Mouse (Mus musculus) hindbrain, embryonic 10.5 days (tissue): ENCODE data around the gene Smtnl1. TPM values are rescaled to one million over a fixed set of nuclear protein-coding genes. Genes with fewer than 3 reads are reported as not detected.

Experiments used
- DNase-seq: peaks from one replicate; pipeline ENCODE4 v3.0.0-alpha.2; 2017; ENCODE audit warnings: low spot score
- H3K27ac ChIP-seq: fragments of 300-500 bp; sonication (generic); 2 replicates; pipeline ENCODE4 v1.5.1; 2016; ENCODE audit warnings: mild to moderate bottlenecking, moderate library complexity
- H3K27me3 ChIP-seq: fragments of 300-500 bp; sonication (generic); 2 replicates; pipeline ENCODE4 v1.6.1; 2016; ENCODE audit warnings: mild to moderate bottlenecking; ENCODE audit not compliant: poor library complexity, insufficient read depth, severe bottlenecking
- H3K36me3 ChIP-seq: fragments of 300-500 bp; sonication (generic); 2 replicates; pipeline ENCODE4 v1.6.1; 2016; ENCODE audit warnings: mild to moderate bottlenecking, moderate library complexity
- H3K4me1 ChIP-seq: fragments of 300-500 bp; sonication (generic); replicated peaks from 2 replicates; pipeline ENCODE4 v1.6.1; 2016; ENCODE audit warnings: mild to moderate bottlenecking
- H3K4me3 ChIP-seq: fragments of 300-500 bp; sonication (generic); 2 replicates; pipeline ENCODE4 v1.5.1; 2016; ENCODE audit warnings: mild to moderate bottlenecking, moderate library complexity
- H3K9me3 ChIP-seq: fragments of 300-500 bp; sonication (generic); 2 replicates; pipeline ENCODE4 v1.6.1; 2016; ENCODE audit warnings: mild to moderate bottlenecking, moderate library complexity
- WGBS: fragments of 180-500 bp; shearing (Covaris S2); methylation state at CpG from one replicate; pipeline ENCODE4 v1.1.7; 2016; 5-methylcytosine and 5-hydroxymethylcytosine counted together
- polyA plus RNA-seq: library from polyadenylated mRNA; unstranded; fragments of >200 nt; fragmentation: Nextera tagmentation; extraction: Ambion mirVana; gene quantifications from 2 replicates; pipeline ENCODE4 v1.2.1, GENCODE M21; 2016

The Smtnl1 gene
- polyA plus RNA-seq, 1 experiment from 2014 or later: 0.14 TPM

DNA sequence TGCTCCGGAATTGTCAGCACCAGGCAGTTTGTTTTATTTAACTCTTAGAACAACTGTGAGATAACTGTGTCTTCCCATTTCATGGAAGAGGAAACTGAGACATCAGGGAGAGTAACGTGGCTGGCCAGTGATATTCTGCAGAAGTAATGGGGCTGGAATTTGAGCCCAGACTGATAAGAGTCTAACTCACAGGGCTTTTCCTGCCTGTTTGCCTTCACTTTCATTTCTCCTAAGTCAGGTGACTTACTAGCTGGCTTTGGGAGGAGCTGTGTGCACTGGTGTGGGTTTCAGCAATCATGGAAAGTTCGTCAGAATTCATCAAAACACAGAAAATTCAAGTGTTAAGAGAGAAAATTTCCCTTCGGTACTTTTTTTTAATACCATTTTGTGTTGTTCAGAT lies 22.1 kb downstream of the Smtnl1 start:
- Histone ChIP-seq H3K36me3 (0 out of 2 replicates have a peak, but pooled peaks cover 6% of the 10 kb centered on the region), H3K9me3 (peaks cover 6% of the 10 kb centered on the region; the same call in 1 of the 2 replicates), H3K4me1 (peaks cover 16% of the 10 kb centered on the region), H3K27ac (0 out of 2 replicates have a peak overlapping the region, but pooled peaks have one; percentile 16), H3K4me3 (no peak overlapping the region), H3K27me3 (no peaks in the 10 kb centered on the region)
- 84% methylated on average over 4 of the region's 4 CpGs for WGBS
- no peak for DNase-seq

DNA sequence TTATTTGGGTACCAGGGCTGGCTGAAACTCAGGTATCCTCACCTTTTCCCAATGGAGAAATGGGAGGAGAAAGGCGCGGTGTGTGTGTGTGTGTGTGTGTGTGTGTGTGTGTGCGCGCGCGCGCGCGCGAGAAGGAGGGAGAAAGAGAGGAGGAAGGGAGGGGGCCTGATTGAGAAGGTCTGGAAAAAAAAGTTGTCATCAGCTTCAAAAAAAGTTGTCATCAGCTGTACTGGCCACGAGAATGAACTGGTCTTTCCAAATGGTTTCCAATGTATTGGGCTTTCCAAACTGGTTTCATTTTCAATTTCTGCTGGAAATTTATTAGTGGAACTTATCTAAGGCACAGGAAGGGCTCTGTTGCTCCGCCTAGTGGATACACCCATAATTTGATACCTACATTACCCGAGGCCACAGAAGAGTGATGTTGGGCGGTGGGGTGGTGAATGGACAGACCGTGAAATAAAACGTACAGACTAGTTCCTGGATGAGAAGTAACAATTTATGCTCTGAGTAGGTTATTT lies 23.4 kb downstream of the Smtnl1 start:
- Histone ChIP-seq H3K36me3 (no peaks in the 10 kb centered on the region), H3K27me3 (no peaks in the 10 kb centered on the region), H3K9me3 (peaks cover 18% of the 10 kb centered on the region), H3K4me3 (peak overlapping the region; percentile 74), H3K27ac (peak overlapping the region; percentile 86), H3K4me1 (peaks cover 16% of the 10 kb centered on the region)
- peak; percentile 59 for DNase-seq
- under 1% methylated on average over 16 of the region's 16 CpGs for WGBS

DNA sequence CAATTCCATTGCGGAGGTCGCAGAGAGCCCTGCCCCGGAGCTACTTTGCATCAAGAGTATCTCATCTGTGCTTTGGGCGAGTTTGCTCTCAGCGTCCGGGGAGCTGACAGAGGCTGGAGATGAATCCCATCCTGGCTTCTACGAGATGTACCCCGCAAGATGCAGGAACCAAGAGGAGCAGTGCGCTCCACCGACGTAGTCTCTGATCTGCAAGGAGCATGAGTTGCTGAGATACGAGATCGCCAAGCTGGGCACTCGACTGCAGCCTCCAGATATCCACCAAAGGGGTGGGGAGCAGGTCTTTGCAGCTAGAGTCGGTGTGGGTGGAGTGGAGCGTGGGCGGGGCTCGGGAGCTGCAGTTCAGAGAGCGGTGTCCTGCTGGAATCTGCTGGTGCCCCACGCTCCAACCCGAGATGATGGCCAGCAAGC lies 23.9 kb downstream of the Smtnl1 start, which contains the start of gene Ube2l6:
Gene Ube2l6, plus strand, starts transcription at position 336 of the 429 bp plus-strand sequence.
- H3K27ac ChIP-seq: peak within 1 kb of the TSS; percentile 86
- under 1% methylated on average over 21 of the region's 21 CpGs for WGBS
- DNase-seq: peak; percentile 77
- peak within 1 kb of the TSS; percentile 74 for H3K4me3 ChIP-seq
- no peaks in the 10 kb centered on the region for H3K27me3 ChIP-seq
- peaks cover 16% of the 10 kb centered on the region for H3K4me1 ChIP-seq
- peaks cover 18% of the 10 kb centered on the region for H3K9me3 ChIP-seq
- H3K36me3 ChIP-seq: no peaks in the 10 kb centered on the region

DNA sequence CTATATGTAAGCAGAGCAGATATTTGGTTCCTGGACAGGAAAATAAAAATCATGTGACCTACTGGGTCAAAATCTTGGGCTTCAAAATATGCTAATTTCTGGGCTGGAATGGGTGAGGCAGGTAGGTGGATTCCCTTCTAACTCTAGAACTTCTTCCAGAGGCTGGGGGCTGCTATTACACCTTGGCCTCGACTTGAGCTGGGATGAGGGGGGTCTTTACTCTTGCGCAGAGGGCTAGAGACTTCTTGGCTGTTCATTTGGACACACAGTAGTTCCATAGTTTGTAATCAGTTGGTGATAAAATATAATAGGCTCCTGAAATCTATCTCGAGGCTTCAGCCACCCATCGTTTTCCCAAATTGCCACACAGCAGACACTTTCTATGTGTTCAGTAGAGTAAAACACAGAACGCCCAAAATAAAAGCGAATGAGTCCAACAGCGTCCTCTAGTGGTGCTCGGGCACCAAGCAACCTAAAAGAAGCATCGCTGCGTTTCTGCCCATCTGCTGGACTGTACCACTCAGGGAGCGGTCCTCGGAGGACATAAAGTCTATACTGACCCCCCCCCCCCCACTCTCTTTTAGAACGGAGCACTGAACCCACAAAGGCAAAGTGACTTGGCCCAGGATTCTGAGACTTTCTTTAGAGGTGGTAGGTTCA lies 24.5 kb downstream of the Smtnl1 start:
- 11% methylated on average over 13 of the region's 13 CpGs for WGBS
- Histone ChIP-seq H3K9me3 (peaks cover 18% of the 10 kb centered on the region), H3K36me3 (no peaks in the 10 kb centered on the region), H3K27ac (peak overlapping the region; percentile 86), H3K4me1 (peaks cover 16% of the 10 kb centered on the region), H3K4me3 (peak overlapping the region; percentile 74), H3K27me3 (no peaks in the 10 kb centered on the region)
- peak; percentile 90 for DNase-seq

DNA sequence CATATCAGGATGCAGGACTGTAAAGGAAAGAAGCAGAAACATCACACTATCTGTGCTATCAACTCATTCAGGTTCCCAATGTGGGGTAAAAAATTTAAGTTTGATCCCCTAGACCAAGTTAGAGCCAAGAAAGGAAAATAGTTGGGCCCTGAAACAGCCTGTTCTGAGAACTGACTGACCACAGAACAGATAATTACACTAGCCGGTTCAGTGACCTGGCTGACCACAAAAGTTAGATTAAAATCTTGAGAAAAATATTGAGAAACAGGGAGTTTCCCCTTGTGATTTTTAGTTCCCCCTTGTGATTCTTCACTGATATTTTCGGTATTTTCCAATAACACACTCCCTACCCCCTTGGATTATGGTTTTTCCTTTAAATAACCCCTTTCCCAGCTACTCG lies 28.6 kb downstream of the Smtnl1 start:
- Histone ChIP-seq H3K27me3 (no peaks in the 10 kb centered on the region), H3K9me3 (peaks cover 18% of the 10 kb centered on the region), H3K36me3 (no peaks in the 10 kb centered on the region), H3K27ac (no peak overlapping the region), H3K4me3 (no peak overlapping the region), H3K4me1 (peaks cover 17% of the 10 kb centered on the region)
- 89% methylated on average over 3 of the region's 3 CpGs for WGBS
- no peak for DNase-seq

- no peaks in the 10 kb centered on the region for H3K27me3 ChIP-seq
- no peak overlapping the region for H3K4me3 ChIP-seq
- WGBS: 87% methylated on average over 3 of the region's 3 CpGs
- H3K9me3 ChIP-seq: peaks cover 18% of the 10 kb centered on the region
- no peaks in the 10 kb centered on the region for H3K36me3 ChIP-seq
- peaks cover 12% of the 10 kb centered on the region; the same call in 1 of the 2 replicates for H3K4me1 ChIP-seq
- H3K27ac ChIP-seq: no peak overlapping the region
- no peak for DNase-seq
Observed at GRCm38 (mm10) chr2:84793154-84793553, 29.3 kb downstream of the Smtnl1 start.

- H3K27ac ChIP-seq: no peak overlapping the region
- H3K36me3 ChIP-seq: no peaks in the 10 kb centered on the region
- DNase-seq: no peak
- 91% methylated on average over 3 of the region's 3 CpGs for WGBS
- no peaks in the 10 kb centered on the region for H3K27me3 ChIP-seq
- no peak overlapping the region for H3K4me3 ChIP-seq
- H3K4me1 ChIP-seq: peaks cover 8% of the 10 kb centered on the region; the same call in 1 of the 2 replicates
- H3K9me3 ChIP-seq: peaks cover 18% of the 10 kb centered on the region
Observed at GRCm38 (mm10) chr2:84792516-84792915, 29.9 kb downstream of the Smtnl1 start.

DNA sequence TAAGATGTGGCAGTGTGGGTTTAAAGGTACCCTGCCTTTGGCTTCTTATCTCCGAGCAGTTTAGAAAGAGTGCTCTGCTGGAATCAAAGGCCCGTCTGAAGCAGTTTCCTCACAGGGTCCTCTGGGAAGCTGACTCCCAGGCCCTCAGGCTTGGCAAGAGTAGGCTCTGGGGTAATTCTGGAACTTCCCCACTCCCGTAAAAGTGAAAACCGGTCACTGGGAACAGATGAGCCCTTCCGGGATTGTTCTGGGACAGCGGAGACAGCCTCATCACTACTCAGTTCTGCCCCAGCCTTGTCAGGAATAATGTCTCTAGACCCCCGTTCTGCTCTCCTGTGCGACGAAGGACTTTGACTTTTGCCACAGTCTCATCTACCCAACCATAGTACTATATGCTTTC lies 32.0 kb downstream of the Smtnl1 start:
- Histone ChIP-seq H3K27ac (no peak overlapping the region), H3K4me1 (peaks cover 8% of the 10 kb centered on the region; the same call in 1 of the 2 replicates), H3K4me3 (no peak overlapping the region), H3K36me3 (no peaks in the 10 kb centered on the region), H3K27me3 (no peaks in the 10 kb centered on the region), H3K9me3 (peaks cover 13% of the 10 kb centered on the region)
- 56% methylated on average over 9 of the region's 9 CpGs for WGBS
- DNase-seq: no peak

- H3K27ac ChIP-seq: no peak overlapping the region
- WGBS: 88% methylated on average over 3 of the region's 3 CpGs
- no peaks in the 10 kb centered on the region for H3K36me3 ChIP-seq
- DNase-seq: no peak
- H3K4me1 ChIP-seq: peaks cover 8% of the 10 kb centered on the region; the same call in 1 of the 2 replicates
- H3K27me3 ChIP-seq: no peaks in the 10 kb centered on the region
- no peaks in the 10 kb centered on the region for H3K9me3 ChIP-seq
- H3K4me3 ChIP-seq: no peak overlapping the region
Observed at GRCm38 (mm10) chr2:84788316-84788715, 34.1 kb downstream of the Smtnl1 start.

DNA sequence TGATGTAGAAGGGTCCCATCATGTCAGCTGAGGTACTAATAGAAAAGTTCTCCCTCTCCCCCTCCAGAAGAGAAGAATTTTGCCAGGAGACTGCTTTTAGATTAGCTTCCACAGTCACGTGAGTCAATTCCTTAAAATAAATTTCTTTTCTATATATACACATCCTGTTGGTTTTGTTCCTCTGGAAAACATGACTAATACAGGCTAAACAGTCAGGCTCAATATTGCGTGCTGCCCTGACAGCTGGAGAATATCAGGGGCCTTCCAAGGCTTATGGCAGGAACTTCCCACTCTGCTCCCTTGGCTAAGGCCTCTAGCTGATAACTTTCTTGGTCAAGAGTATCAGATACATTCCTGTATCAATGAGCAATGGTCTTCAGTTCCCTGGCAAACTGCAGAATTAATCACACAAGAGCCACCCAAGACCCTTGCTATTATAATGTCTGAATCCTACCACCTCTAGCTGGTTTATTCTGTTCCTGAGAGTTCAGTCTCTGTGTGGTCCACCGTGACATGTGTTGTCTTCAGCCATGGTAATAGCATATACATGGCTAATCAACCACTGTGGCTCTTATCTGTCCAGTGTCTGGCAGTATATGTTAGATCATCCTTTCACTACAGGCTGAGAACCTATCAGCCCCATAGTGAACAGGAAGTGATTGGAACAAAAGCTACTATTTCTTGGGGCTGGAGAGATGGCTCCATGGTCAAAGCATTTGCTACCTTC lies 38.4 kb downstream of the Smtnl1 start:
- Histone ChIP-seq H3K4me3 (no peak overlapping the region), H3K9me3 (no peaks in the 10 kb centered on the region), H3K27ac (no peak overlapping the region), H3K4me1 (no peaks in the 10 kb centered on the region; the same call in 1 of the 2 replicates), H3K27me3 (no peaks in the 10 kb centered on the region), H3K36me3 (no peaks in the 10 kb centered on the region)
- WGBS: 89% methylated on average over 3 of the region's 3 CpGs
- no peak for DNase-seq

DNA sequence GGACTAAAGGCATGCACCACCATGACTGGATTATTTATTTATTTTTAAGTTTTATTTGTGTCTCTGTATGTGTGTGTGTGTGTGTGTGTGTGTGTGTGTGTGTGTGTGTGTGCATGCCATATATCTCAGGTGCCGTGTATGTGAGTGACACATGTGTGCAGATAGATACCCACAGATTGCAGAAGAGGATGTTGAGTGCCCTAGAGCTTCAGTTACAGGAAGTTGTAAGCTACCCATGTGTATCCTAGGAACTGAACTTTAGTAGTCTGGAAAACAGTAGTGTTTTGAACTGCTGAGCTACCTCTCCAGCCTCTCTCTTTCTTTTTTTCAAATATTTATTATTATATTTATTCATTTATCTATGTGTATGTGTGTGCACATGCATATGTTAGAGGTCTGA lies 39.1 kb downstream of the Smtnl1 start:
- Histone ChIP-seq H3K27me3 (no peaks in the 10 kb centered on the region), H3K36me3 (no peaks in the 10 kb centered on the region), H3K9me3 (no peaks in the 10 kb centered on the region), H3K27ac (no peak overlapping the region), H3K4me1 (no peaks in the 10 kb centered on the region; the same call in 1 of the 2 replicates), H3K4me3 (no peak overlapping the region)
- no peak for DNase-seq
- WGBS: 96% methylated on average over 1 of the region's 1 CpGs

DNA sequence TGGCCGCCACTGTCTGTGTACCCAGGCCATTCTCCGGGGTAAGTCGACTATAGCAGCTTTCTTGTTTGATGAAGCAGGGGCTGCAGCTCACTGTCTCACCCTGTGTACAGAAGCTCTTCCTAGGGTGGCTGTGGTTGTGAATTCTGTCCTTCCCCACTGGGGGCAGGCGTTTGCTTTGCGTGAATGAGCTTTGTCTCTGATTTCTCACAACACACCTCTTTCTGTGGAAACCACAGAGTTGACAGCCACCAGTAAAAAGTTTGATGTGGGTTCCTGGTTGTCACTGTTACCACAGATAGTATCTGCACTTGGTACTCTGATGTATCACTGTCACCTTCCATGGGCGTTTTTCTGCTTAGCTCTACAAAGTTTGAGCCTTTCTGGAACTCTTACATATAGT lies 43.2 kb downstream of the Smtnl1 start:
- peaks cover 16% of the 10 kb centered on the region for H3K4me1 ChIP-seq
- no peaks in the 10 kb centered on the region for H3K9me3 ChIP-seq
- no peak overlapping the region for H3K27ac ChIP-seq
- no peak for DNase-seq
- no peak overlapping the region for H3K4me3 ChIP-seq
- no peaks in the 10 kb centered on the region for H3K27me3 ChIP-seq
- 60% methylated on average over 6 of the region's 6 CpGs for WGBS
- H3K36me3 ChIP-seq: no peaks in the 10 kb centered on the region

DNA sequence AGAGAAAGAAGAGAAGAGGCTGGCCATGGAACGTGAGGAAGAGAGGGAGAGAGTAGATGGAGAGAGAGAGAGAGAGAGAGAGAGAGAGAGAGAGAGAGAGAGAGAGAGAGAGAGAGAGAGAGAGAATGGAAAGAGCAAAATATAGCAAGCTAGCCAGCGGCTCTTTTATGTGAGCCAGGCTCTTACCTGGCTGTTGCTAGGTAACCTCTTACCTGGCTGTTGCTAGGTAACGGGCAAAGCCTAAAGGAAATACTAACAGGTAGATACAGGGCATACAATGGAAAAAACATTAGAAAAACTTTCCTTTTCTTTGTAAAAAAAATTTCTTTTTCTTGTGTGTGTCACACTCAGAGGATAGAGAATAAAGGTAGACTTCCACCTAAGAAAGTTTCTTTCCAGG lies 44.7 kb downstream of the Smtnl1 start:
- Histone ChIP-seq H3K9me3 (no peaks in the 10 kb centered on the region), H3K27me3 (no peaks in the 10 kb centered on the region), H3K4me1 (peaks cover 29% of the 10 kb centered on the region), H3K4me3 (no peak overlapping the region), H3K27ac (no peak overlapping the region), H3K36me3 (no peaks in the 10 kb centered on the region)
- DNase-seq: no peak
- WGBS: 69% methylated on average over 3 of the region's 3 CpGs
